Mouse (Mus musculus): ENCODE data around the gene Treh. TPM values are rescaled to one million over a fixed set of nuclear protein-coding genes. Genes with fewer than 3 reads are reported as not detected.

The Treh gene
- polyA plus RNA-seq, 1 experiment from 2014 or later = not detected

Other genes starting within 250 kb of the Treh start
- not detected in 2 replicates for gene Foxr1, start 232.1 kb upstream of the Treh start, polyA plus RNA-seq (2014; fragmentation: Nextera tagmentation; extraction: Ambion mirVana)
- 0.59 and 0.99 TPM in 2 replicates for gene Upk2, start 218.3 kb upstream of the Treh start, polyA plus RNA-seq (2014; fragmentation: Nextera tagmentation; extraction: Ambion mirVana)
- 11.6 and 12.3 TPM in 2 replicates for gene Bcl9l, start 190.4 kb upstream of the Treh start, polyA plus RNA-seq (2014; fragmentation: Nextera tagmentation; extraction: Ambion mirVana)
- gene Cxcr5, start 111.4 kb upstream of the Treh start, polyA plus RNA-seq (2014; fragmentation: Nextera tagmentation; extraction: Ambion mirVana) = 0.05 TPM in 1 of 2 replicates, not detected in the other
- gene Ddx6, start 68.3 kb upstream of the Treh start, polyA plus RNA-seq (2014; fragmentation: Nextera tagmentation; extraction: Ambion mirVana) = 16.1 and 18.2 TPM in 2 replicates
- gene Phldb1, start 62.0 kb downstream of the Treh start, polyA plus RNA-seq (2014; fragmentation: Nextera tagmentation; extraction: Ambion mirVana) = 41.6 and 44.1 TPM in 2 replicates
- 209 and 223 TPM in 2 replicates for gene Arcn1, start 94.6 kb downstream of the Treh start, polyA plus RNA-seq (2014; fragmentation: Nextera tagmentation; extraction: Ambion mirVana)
- 134 and 152 TPM in 2 replicates for gene Ift46, start 94.7 kb downstream of the Treh start, polyA plus RNA-seq (2014; fragmentation: Nextera tagmentation; extraction: Ambion mirVana)
- gene Tmem25, start 126.1 kb downstream of the Treh start, polyA plus RNA-seq (2014; fragmentation: Nextera tagmentation; extraction: Ambion mirVana) = 1.7 and 2.7 TPM in 2 replicates
- gene Ttc36, start 129.8 kb downstream of the Treh start, polyA plus RNA-seq (2014; fragmentation: Nextera tagmentation; extraction: Ambion mirVana) = 0.57 TPM in 1 of 2 replicates, not detected in the other
- gene Kmt2a, start 208.1 kb downstream of the Treh start, polyA plus RNA-seq (2014; fragmentation: Nextera tagmentation; extraction: Ambion mirVana) = 13.7 and 14.8 TPM in 2 replicates
- gene Atp5l, start 247.5 kb downstream of the Treh start, polyA plus RNA-seq (2014; fragmentation: Nextera tagmentation; extraction: Ambion mirVana) = 574 and 614 TPM in 2 replicates

All from limb, embryonic 11.5 days (tissue).